Mouse (Mus musculus): ENCODE measurements around the gene Pigu. TPM values are rescaled to one million over a fixed set of nuclear protein-coding genes. Genes with fewer than 3 reads are reported as not detected.

Gene Pigu
- total and polyA plus RNA-seq, 3 experiments, result 30.1 to 59.0 TPM; not detected in 1

DNA sequence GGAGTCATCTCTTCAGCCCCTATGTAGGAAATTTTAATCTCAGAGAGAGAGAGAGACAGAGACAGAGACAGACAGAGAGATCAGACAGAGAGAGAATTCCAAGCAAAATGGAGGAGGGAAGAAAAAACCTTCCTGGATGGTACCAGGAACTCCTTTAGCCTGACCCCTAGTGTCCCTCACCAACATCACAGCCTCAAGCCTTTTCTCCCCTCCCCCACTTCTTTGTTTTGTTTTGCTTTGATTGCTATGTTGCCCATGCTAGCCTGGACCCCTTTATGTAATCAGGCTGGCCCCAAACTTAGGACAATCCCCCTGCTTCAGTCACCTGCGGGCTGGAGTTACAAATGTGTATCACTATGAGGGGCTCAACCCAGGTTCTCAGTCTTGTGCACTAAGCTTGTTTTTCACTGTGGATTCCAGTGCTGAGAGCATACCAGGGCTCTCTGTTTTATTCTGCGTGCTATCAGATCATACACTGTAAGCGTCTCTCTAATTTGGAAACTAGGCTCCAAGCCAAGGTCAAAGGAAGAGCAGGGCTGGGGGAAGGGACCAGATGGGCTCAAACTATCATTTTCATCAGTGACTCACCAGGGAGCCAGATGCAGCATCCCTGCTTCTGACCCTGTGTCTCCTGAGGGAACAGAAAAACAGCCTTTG, 48.2 kb downstream of the Pigu start:
- peak; percentile 75 for DNase-seq (ENCODE audit: low read depth, low spot score)
- Histone ChIP-seq H3K9me3 (replicated peaks; ENCODE audit: insufficient read depth, low read length) (no peaks in the 10 kb centered on the region), H3K4me3 (ENCODE audit: control insufficient read depth in 1 of 2, insufficient read depth in 1 of 2, low read depth in 2 of 2, low read length in 2 of 2) (no peak overlapping the region), H3K9ac (ENCODE audit: control insufficient read depth, low read depth, low read length, poor library complexity, severe bottlenecking) (no peak overlapping the region), H3K79me2 (ENCODE audit: control insufficient read depth, insufficient read depth, low read length, poor library complexity) (no peaks in the 10 kb centered on the region), H3K27me3 (ENCODE audit: control insufficient read depth in 1 of 2, insufficient read depth in 2 of 2, low read length in 2 of 2) (no peaks in the 10 kb centered on the region), H3K27ac (ENCODE audit: control insufficient read depth, low read depth, low read length) (no peak overlapping the region), H3K4me1 (ENCODE audit: control insufficient read depth in 1 of 2, insufficient read depth in 2 of 2, low read length in 2 of 2) (peaks cover 2 to 11% of the 10 kb centered on the region in 2 experiments; a peak in 3 of 4 replicates), H3K36me3 (ENCODE audit: control insufficient read depth in 1 of 2, insufficient read depth in 2 of 2, low read length in 2 of 2) (peaks cover 2 to 12% of the 10 kb centered on the region in 2 experiments; a peak in 3 of 4 replicates)
- TF ChIP-seq ETS1 (IDR thresholded peaks at IDR 0.05; ENCODE audit: low read depth, low read length) (0 out of 2 replicates have a peak, but pooled peaks have one; percentile 53), CTCF (IDR thresholded peaks at IDR 0.05 in 2 of 3, conservative IDR thresholded peaks at IDR 0.05 in 1 of 3; ENCODE audit: control insufficient read depth in 1 of 3, insufficient read depth in 1 of 3, low read depth in 2 of 3, low read length in 3 of 3, poor library complexity in 1 of 3, severe bottlenecking in 1 of 3) (peak in 2 of 3 experiments; percentile 18 to 23; a peak in 1 of 6 replicates), EP300 (IDR thresholded peaks at IDR 0.05; ENCODE audit: low read depth in 1 of 2, low read length in 2 of 2) (0 out of 4 replicates have a peak, but pooled peaks of 1 of the 2 experiments have one; percentile 10), TAL1 (IDR thresholded peaks at IDR 0.05; ENCODE audit: low read length) (no peak), MAZ (IDR thresholded peaks at IDR 0.05; ENCODE audit: low read depth, low read length) (no peak)

DNA sequence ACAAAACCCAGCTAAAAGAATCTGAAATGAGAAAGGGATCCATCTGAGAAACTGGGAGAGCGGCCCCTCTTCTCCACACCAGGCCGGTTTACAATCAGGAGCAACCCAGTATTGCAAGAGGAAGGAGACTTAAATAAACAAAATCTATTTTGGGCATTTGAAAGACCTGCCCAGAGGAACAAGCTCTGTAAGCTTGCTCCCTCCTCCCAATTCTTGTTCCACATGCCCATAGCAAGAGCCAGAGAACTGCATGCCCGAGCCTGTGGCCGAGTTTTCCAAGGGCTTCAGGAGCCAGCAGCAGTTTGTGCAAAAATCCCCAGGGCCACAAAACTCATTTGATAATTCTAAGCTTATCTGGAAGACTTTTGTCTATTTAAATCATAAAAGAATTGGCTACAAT, 57.7 kb downstream of the Pigu start:
- peaks cover 0 to 9% of the 10 kb centered on the region in 2 experiments; a peak in 2 of 4 replicates for H3K36me3 ChIP-seq (ENCODE audit: control insufficient read depth in 1 of 2, insufficient read depth in 2 of 2, low read length in 2 of 2)
- no peak overlapping the region for H3K27ac ChIP-seq (ENCODE audit: control insufficient read depth, low read depth, low read length)

GRCm38 (mm10) chr2:155295453-155295852, 61.8 kb downstream of the Pigu start:
- no peaks in the 10 kb centered on the region for H3K4me1 ChIP-seq (ENCODE audit: control insufficient read depth in 1 of 2, insufficient read depth in 2 of 2, low read length in 2 of 2)
- H3K36me3 ChIP-seq (ENCODE audit: control insufficient read depth in 1 of 2, insufficient read depth in 2 of 2, low read length in 2 of 2), result peaks cover 0 to 9% of the 10 kb centered on the region in 2 experiments; a peak in 2 of 4 replicates
- no peaks in the 10 kb centered on the region for H3K79me2 ChIP-seq (ENCODE audit: control insufficient read depth, insufficient read depth, low read length, poor library complexity)

More for the DNA sequence above, 57.7 kb downstream of the Pigu start:
- Histone ChIP-seq H3K9me3 (replicated peaks; ENCODE audit: insufficient read depth, low read length) (no peaks in the 10 kb centered on the region), H3K27me3 (ENCODE audit: control insufficient read depth in 1 of 2, insufficient read depth in 2 of 2, low read length in 2 of 2) (no peaks in the 10 kb centered on the region), H3K4me1 (ENCODE audit: control insufficient read depth in 1 of 2, insufficient read depth in 2 of 2, low read length in 2 of 2) (no peaks in the 10 kb centered on the region), H3K4me3 (ENCODE audit: control insufficient read depth in 1 of 2, insufficient read depth in 1 of 2, low read depth in 2 of 2, low read length in 2 of 2) (no peak overlapping the region), H3K9ac (ENCODE audit: control insufficient read depth, low read depth, low read length, poor library complexity, severe bottlenecking) (no peak overlapping the region), H3K79me2 (ENCODE audit: control insufficient read depth, insufficient read depth, low read length, poor library complexity) (no peaks in the 10 kb centered on the region)
- no peak for DNase-seq (ENCODE audit: low read depth, low spot score)
- TF ChIP-seq MYC (IDR thresholded peaks at IDR 0.05; ENCODE audit: low read depth, low read length), result no peak

More at GRCm38 (mm10) chr2:155295453-155295852, 61.8 kb downstream of the Pigu start:
- H3K27me3 ChIP-seq (ENCODE audit: control insufficient read depth in 1 of 2, insufficient read depth in 2 of 2, low read length in 2 of 2), result no peaks in the 10 kb centered on the region
- no peak for TF ChIP-seq BHLHE40 (IDR thresholded peaks at IDR 0.05; ENCODE audit: borderline replicate concordance, low read depth, low read length)
- no peak for TF ChIP-seq UBTF (IDR thresholded peaks at IDR 0.05; ENCODE audit: borderline replicate concordance, insufficient read depth, low read depth, low read length)
- no peak for TF ChIP-seq MAZ (IDR thresholded peaks at IDR 0.05; ENCODE audit: low read depth, low read length)
- no peak for TF ChIP-seq CTCF (IDR thresholded peaks at IDR 0.05 in 2 of 3, conservative IDR thresholded peaks at IDR 0.05 in 1 of 3; ENCODE audit: control insufficient read depth in 1 of 3, insufficient read depth in 1 of 3, low read depth in 2 of 3, low read length in 3 of 3, poor library complexity in 1 of 3, severe bottlenecking in 1 of 3)
- TF ChIP-seq MEF2A (IDR thresholded peaks at IDR 0.05; ENCODE audit: extremely low read depth, insufficient replicate concordance, low read depth, low read length, poor library complexity, severe bottlenecking), result no peak
- TF ChIP-seq POLR2A (IDR thresholded peaks at IDR 0.05; ENCODE audit: control insufficient read depth in 1 of 2, insufficient read depth in 1 of 2, low read depth in 1 of 2, low read length in 2 of 2, poor library complexity in 1 of 2), result no peak
- TF ChIP-seq RCOR1 (IDR thresholded peaks at IDR 0.05; ENCODE audit: low read depth, low read length), result no peak
- no peak for TF ChIP-seq NELFE (IDR thresholded peaks at IDR 0.05; ENCODE audit: low read depth, low read length)
- TF ChIP-seq SIN3A (IDR thresholded peaks at IDR 0.05; ENCODE audit: low read length), result no peak
- TF ChIP-seq MAFK (IDR thresholded peaks at IDR 0.05; ENCODE audit: borderline replicate concordance, low read depth, low read length), result no peak
- no peak for TF ChIP-seq ELF1 (IDR thresholded peaks at IDR 0.05; ENCODE audit: low read depth, low read length)
- TF ChIP-seq TCF12 (IDR thresholded peaks at IDR 0.05; ENCODE audit: low read depth, low read length), result no peak
- TF ChIP-seq ZMIZ1 (IDR thresholded peaks at IDR 0.05; ENCODE audit: low read depth, low read length), result no peak
- TF ChIP-seq ZKSCAN1 (IDR thresholded peaks at IDR 0.05; ENCODE audit: low read depth, low read length), result no peak
- TF ChIP-seq NRF1 (IDR thresholded peaks at IDR 0.05; ENCODE audit: insufficient read depth, low read depth, low read length, poor library complexity, severe bottlenecking), result no peak
- H3K4me3 ChIP-seq (ENCODE audit: control insufficient read depth in 1 of 2, insufficient read depth in 1 of 2, low read depth in 2 of 2, low read length in 2 of 2), result no peak overlapping the region
- H3K9ac ChIP-seq (ENCODE audit: control insufficient read depth, low read depth, low read length, poor library complexity, severe bottlenecking), result no peak overlapping the region
- DNase-seq (ENCODE audit: low read depth, low spot score), result no peak
- no peak overlapping the region for H3K27ac ChIP-seq (ENCODE audit: control insufficient read depth, low read depth, low read length)
- no peaks in the 10 kb centered on the region for H3K9me3 ChIP-seq (replicated peaks; ENCODE audit: insufficient read depth, low read length)

Measured in MEL (cell line).